Mouse (Mus musculus): Measurements from ENCODE around the gene Clip2.

Clip2 gene

DNA sequence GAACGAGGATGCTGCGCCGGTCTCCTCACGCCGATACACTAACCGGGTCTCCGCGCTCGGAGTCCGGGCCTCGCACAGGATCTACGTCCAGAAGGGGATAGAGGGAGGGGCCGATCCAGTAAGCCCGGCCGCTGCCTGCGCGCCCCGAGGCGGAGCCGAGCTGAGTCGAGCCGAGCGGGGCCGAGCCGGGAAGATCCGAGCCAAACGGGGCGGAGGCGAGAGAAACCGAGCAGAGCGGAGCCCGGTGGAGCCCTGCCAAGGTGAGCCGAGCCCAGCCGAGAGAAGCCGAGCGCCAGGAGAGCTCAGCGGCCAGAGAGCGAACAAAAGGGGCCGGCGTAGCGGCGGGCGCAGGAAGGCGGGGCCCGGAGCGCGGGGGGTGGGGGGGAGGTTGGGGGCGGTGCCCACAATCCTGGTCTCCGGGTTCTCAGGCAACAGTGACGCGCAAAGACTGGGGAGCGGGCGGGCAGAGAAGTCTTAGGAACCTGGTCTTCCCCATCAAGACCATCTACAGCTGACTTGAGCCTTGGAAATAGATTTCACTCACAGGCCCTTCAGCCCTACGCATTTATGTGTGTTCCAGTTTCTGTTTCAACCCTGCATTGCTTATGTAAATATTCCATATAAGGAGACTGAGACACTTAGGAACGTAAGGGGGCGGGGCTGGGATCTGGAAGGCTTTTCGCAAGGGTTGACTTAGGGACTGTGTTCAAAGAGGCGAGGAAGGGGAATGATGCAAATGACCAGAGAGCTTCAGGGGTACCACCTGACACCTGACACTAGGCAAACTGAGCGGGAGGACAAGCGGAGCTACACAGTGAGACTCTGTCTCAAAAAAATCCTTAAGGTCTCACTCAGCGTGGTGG, at the start of gene Clip2:
Gene Clip2, minus strand, starts transcription at position 325 of the 863 bp plus-strand sequence.
- peak; percentile 98 for DNase-seq

DNA sequence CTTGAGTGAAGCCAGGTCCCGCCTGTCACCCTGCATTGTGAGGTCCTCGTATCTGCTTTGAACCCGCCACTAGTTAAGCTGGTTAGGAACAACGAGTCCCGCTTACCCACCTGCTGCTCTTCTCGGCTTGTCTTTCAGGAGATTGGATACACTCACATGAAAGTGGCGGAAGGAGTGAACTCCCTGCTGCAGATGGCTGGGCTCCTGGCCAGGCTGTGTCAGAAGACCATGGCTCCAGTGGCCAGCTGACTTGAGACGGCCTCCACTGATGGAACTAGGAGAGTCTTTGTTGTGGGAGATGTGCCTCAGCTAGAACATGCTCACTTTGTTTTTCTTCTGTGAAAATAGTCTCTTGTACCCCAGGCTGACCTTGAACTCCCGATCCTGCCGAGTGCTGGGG, 45.5 kb upstream of the Clip2 start:
- DNase-seq, result no peak

DNA sequence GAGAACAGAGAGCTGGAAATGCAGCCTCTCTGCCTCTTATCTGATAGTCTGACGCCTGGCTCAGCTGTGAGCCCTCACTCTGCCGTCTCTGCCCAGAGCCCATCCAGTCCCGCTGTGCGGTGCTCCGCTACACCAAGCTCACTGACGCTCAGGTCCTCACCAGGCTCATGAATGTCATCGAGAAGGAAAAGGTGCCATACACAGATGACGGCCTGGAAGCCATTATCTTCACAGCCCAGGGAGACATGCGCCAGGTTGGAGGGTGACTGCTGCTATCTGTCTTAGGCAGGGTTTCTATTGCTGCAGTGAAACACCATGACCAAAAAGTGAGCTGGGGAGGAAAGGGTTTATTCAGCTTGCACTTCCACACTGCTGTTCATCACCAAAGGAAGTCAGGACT, 40.9 kb upstream of the Clip2 start:
- DNase-seq, result no peak

DNA sequence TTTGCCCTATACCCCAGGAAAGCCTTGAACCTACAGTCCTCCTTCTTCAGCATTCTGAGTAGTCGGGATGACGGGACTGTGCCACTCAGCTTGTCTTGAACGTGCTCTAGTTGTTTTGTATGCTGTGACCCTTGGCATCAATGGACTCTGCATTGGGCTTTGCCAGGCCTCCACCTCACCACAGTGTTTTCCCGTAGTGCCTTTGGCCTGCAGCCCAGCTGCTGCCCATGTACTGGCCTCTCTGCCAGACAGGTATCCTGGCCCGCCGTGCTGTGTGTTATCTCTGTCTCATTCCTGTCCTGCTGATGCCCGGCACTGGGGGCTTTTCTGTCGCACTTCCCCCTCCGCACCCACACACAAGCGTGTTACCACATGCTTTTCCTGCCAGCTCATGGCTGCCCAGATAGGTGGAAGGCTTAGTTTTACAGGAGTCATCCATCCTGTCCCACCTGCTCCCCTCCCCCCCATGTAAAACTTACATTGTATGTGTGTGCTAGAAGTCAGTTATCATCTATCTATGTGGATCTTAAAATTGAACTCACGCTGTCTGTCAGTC, 39.9 kb upstream of the Clip2 start:
- DNase-seq, result no peak

DNA sequence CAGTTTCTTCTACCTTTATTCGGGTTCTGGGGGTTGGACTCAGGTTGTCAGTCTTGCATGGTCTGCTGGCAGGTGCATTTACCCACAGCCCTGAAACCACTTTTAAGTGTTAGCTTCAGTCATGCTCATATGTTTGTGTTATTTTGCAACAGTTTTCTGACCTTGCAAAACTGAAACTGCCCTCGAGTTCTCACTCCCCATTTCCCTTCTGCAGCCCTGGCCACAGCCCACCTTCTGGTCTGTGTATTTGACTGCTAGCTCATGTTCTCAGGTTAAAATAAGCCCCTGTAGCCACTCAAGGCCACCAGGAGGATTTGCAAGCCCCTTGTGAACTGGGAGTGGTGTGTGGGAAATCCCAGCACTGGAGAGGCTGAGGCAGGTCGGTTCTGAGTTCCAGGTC, 37.7 kb upstream of the Clip2 start:
- DNase-seq, result no peak

DNA sequence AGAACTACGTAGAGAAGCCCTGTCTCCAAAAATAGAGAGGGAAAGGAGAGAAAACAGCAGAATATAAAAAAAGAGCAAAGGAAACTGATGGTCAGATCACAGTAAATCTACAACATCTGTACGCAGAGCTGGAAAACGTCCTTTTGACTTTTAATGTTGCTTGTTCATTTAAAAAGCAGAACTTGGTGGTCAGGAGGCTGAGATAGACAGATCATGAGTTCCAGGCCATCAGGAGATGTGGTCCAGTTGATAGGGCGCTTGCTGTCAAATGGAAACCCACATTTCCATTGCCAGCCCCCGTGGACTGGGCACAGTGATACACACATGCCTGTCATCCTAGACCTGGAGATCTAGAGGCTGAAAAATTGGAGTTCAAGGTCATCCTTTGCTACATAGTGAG, 32.6 kb upstream of the Clip2 start:
- no peak for DNase-seq

DNA sequence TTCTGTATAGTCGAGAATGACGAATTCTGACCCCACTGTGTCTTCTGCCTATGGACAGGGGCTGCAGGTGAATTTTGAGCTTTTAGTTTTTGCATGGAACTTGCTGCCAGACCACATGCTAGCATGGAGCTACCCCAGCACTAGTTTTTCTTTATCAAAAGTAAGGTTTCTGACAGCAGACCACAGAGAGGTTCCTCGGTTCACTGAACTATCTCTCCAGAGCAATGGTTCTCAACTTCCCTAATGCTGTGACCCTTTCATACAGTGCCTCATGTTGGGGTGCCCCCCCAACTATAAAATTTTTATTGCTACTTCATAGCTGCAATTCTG, 31.6 kb upstream of the Clip2 start:
- no peak for DNase-seq

DNA sequence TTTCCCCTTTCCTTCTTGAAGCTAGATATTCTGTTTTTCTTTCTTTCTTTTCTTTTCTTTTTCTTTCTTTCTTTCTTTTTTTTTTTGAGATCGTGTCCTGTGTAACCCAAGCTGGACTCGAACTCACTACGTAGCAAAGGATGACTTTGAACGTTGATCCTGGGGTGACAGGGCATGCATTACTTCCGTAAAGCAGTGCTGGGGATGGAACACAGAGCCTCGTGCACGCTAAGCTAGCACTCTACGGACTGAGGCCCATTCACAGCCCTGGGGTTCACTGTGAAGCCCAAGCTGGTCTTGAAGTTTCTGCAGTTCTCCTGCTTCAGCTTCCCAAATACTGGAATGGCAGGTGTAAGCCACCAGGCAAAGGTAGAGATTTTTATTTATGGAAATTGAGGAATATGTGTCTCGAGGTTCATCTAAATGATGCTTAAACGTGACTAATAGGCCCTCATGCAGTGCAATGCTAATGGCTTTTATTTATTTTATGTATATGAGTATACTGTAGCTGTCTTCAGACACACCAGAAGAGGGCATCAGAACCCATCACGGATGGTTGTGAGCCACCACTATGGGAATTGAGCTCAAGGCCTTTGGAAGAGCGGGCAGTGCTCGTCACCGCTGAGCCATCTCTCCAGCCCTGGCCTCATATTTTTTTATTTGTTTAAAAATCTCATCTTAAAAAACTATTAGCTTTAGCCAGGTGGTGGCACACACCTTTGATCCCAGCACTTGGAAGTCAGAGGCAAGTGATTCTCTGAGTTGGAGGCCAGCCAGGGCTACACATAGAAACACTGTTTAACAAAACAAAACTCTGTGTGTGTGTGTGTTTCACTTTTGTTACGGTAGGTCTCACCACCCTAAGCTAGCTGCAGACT, 31.0 kb upstream of the Clip2 start:
- DNase-seq, result no peak

DNA sequence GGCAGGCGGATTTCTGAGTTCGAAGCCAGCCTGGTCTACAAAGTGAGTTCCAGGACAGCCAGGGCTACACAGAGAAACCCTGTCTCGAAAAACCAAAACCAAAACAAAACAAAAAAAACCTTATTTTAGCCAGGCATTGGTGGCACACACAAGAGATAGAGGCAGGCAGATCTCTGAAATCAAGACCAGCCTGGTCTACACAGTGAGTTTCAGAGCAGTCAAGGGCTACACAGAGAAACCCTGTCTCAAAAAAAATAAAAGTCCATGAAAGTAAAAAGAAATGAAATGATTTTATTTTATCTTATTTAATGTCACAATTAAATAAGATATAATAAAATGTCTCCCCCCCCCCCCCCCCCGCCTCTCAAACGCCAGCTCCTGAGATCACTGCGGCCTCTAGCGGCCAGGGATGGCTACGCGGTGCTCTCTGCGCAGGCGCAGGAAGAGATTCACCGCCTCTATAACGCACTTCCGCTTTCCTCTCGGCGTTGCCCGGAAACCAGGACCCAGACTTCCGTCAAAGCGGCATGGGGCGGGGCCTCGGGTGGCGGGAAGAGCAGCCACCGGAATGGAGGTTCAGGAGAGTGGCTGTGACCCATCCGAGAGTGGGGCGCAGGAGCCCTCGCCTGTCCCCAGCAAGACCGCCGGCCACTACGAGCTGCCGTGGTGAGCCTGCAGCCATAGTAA, 30.1 kb upstream of the Clip2 start:
- DNase-seq, result peak; percentile 93

DNA sequence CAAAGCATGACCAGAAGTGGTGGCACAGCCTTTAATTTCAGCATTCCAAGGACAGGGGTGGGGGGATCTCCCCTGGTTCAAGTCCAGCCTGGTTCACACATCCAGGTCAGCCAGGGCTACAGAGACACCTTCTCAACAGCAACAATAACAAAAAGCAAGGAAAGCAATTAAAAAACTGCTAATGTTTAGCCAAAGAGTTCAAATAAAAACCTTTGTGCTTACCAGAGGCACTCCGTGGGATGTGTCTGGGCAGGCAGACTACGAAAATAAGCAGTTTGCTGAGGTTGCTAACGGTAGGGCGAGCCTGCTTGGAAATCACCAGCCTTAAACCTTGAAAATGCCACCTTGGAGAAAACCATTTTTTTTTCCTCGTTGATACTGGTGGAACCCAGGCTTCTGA, 28.9 kb upstream of the Clip2 start, which contains the start of gene Rfc2:
Gene Rfc2, plus strand, starts transcription at position 221 of the 400 bp plus-strand sequence.
- DNase-seq, result no peak

DNA sequence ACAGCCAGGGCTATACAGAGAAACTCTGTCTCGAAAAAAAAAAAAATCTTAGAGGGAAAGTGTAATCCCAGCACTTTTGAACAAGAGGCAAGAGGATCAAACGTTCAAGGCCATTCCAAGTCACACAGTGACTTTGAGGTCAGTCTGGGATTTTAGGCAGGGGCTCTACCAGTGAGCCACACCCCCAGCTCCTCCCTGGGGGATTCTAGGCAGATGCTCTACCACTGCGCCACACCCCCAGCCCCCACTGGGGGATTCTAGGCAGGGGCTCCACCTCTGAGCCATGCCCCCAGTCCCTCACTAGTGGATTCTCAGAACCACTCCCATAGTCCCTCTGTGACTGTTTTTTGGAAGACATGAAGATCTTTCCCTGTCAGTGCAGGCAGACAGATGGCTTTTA, 26.9 kb upstream of the Clip2 start:
- DNase-seq, result no peak

DNA sequence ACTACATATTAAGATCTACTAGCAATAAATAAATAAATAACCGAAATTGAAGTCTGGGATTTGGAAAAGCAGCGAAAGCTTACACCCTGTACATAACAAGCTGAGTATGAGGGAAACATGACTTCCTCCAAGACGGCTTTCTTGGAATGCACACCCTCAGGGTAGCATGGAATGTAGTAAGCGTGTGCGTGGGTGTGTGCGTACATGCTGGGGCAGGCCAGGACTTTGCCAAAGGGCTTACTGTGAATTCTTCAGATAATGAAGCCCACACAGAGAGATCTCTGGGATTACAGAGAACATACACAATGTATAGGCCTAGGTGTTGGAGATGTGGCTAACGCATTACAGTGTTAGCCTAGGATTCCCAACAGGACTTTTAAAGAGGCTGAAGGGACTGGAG, 25.3 kb upstream of the Clip2 start:
- DNase-seq, result no peak

DNA sequence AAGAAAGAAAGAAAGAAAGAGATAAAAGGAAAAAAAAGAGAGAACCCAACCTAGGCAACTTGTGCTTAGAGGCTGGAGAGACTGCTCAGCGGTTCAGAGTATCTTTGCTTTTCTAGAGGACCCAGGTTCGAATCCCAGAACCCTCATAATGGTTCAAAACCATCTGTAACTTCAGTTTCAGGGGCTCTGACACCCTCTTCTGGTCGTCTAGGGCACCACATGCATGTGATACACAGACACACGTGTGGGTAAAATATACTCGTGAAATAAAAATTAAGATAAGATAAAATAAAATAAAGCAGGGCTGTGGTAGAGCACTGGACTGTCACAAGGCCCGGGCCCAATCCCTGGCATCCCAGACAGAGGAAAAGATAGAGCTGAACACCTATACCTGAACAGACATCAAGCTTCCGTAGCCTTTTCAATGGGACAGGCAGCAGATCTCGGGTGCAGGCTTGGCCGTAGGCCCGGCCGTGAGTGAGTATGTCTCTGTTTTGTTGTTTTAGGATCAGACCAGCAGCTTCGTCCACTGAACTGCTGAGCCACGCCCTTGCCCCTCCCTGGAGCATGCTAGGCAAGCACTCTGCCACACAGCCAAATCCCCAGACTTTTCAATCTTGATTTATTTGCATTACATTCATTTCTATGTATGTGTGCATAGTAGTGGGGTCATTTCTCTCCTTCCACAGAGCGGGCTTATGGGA, 24.4 kb upstream of the Clip2 start:
- no peak for DNase-seq

DNA sequence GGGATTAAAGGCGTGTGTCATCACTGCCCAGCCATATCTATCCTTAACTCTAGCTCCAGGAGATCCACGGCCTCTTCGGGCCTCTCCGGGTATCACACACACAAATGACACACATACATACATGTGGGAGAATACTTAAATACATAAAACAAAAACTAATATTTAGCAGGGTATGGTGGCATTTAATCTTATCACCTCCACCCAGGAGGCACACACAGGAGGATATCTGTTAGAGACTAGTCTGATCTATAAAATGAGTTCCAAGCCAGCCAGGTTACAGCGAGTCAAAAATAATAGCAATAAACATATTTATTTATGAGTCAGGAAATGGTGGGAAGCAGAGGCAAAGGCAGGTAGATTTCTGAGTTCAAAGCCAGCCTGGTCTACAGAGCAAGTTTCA, 23.6 kb upstream of the Clip2 start:
- DNase-seq, result no peak

DNA sequence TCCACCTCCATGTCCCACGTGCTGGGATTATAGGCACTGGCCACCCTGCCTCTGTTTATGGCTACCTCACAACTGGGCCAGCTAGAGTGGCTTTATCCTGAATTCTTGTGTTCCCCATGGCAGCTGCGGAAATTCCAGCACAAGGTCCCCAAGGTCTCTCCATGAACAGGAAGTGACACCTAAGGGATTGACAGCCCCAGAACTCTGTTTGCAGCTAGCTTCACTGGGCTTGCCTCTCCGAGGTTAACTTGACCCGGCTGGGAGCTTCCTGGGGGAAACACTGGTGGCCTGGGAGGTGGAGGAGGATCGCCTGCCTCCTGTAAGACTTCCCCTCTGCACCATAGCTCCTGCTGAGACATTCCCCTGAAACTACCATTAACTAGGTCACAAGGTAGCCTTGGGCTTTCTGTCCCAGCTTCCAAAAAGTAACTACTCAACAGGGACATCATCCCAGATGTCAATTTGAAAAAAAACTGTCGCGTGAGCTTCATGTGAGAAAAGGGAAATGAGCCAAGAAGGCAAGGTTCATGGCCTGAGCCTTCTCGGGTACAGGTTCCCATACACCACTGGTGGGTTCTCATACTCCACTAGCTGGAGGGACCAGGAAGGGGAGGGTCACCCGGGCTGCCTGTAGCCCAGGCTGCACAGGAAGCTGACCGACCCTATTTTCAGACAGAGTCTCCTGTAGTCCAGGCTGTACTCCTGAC, 20.4 kb upstream of the Clip2 start:
- no peak for DNase-seq

DNA sequence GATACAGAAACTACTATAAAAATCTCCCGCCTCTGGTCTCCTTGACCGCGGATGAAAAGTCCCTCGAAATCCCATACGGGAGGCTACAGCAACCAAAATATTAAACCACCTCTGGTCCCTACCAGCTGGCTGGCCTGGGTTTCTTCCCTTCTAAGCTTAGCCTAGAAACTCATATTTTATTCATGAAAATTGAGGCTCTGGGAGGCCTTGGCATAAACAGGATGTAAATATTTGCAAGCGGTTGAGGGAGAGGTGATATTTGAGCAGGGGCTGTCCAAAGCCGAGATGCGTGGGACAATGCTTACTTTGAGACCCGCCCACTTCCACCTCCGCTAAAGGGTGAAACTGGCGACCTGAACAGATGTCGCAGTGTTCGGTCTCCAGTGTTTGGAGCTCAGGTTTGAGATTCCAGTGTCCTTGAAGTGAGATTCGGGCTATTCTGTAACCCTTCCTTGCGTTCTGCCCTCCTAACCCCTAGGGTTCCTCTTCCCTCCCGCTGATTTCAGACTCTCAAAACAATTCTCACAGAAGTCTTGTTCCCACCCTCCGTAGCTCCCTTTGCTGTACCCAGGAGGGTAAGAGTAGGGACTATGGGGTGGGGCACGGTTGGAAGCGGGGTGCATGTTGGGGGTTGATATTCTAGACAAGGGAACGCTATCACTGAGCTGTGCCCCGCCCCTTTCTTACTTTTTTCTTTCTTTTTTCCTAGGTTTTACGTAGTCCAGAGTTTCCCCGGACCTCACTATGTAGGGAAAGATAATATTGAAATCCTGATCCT, 19.7 kb upstream of the Clip2 start:
- DNase-seq, result peak; percentile 38

DNA sequence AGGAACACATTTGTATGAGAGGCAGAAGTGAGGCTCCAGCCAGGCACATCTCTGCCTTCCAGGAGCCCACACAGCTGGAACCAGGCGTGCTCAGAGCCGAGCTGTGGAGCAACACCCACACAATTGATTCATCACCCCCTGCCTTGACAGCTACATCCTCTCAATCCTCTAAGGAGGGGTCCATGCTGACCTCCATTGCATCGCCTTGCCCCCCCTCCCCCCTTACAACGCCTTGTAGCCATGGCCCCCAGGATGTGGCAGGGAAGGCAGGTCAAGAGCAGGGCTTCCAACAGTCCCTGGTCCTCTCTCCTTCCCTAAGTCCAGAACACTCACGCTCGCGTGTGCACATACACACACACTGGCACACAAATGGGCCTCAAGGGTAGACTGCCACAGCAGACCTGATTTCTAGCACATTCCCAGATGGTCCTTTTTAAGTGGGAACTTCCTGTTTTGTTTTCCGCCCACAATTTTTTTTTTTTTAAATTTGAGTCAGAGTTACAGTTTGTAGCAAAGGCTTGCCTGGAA, 16.8 kb upstream of the Clip2 start:
- no peak for DNase-seq

DNA sequence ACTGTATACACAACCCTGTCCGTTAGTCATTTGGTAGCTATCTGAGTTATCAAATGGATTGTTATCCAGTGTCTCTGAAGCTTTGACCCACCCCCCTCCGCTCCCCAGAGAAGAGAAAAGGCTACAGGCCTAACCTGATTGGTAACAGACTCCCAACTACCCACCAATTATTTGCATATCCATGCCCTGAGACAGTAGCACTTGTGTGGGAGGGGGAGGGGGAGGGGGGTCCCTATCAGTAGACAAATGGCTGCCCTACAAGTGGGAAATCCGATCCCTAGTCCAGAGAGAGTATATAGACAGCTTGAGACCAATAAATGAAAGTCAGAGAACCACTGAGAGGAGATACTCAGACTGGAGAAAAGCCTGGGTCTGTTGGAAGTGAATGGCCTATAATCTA, 15.8 kb upstream of the Clip2 start:
- no peak for DNase-seq

DNA sequence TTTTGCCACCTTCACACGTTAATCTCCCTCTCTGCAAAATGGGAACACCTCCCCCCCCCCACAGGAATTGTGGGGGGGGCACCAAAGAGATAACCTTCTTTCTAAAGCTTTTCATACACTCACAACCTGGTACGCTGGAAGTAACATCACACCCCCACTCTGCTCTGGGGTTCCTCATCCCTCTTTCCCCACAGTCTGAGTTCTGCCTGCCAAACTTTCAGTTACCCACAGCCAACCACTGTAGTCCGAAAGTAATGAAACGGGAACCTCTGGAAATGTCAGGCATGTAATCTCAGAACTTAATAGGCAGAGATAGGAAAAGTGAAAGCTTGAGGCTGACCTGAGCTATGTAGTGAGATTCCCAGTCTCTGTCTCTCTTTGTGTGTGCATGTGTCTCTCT, 15.2 kb upstream of the Clip2 start:
- DNase-seq, result no peak

DNA sequence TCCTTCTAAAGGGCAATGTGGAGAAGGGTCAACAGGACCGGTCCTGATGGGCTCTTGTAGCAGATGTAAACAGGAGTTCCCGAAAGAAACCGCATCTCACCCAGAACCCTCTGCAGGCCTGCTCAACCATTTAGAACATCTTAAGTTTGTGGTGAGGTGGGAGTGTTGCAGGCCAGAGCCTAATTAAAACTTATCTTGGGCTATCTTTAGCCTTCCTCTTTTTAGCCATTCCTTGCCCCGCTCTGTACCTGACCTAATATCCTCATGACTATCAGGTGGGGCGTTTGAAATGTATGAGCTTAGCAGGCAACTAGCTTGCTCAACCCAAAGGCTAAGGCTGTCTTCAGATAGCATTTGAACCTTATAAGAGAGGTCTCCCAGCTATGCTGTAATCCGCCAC, 13.5 kb upstream of the Clip2 start:
- DNase-seq, result no peak

DNA sequence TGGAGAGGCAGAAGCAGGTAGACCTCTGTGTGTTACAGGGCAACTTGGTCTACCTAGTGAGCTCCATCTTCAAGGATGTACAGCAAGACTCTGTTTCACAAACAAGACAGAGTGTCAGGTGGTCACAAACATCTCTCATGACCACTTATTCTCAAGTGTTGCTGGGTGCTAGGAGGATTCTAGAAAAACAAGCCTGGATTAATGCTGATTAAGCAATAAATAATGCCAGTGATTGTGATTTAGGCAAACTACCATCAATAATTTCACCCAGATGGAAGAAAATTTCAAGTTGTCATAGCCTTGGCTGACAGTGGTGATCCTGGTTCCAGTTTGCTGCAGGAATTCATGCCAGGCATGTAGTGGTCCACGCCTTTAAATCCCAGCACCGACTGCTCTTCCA, 12.0 kb upstream of the Clip2 start:
- no peak for DNase-seq

All from right cerebral cortex, postnatal 25 days (tissue).